Mouse (Mus musculus) kidney, adult 10 weeks (tissue): Measurements from ENCODE around the gene Adgrl1. TPM values are rescaled to one million over a fixed set of nuclear protein-coding genes. Genes with fewer than 3 reads are reported as not detected.

Experiments
- polyA plus RNA-seq: library from polyadenylated mRNA; stranded (reverse); fragments of 350-450 nt; fragmentation: Illumina TruSeq; extraction: RNeasy Lipid Tissue Mini Kit (QIAGEN cat#74804); gene quantifications from one replicate; pipeline ENCODE4 v1.2.3, GENCODE M21; 2014; ENCODE audit warnings: low read depth, low replicate concordance

Adgrl1 gene
- 1.1 TPM for polyA plus RNA-seq

DNA sequence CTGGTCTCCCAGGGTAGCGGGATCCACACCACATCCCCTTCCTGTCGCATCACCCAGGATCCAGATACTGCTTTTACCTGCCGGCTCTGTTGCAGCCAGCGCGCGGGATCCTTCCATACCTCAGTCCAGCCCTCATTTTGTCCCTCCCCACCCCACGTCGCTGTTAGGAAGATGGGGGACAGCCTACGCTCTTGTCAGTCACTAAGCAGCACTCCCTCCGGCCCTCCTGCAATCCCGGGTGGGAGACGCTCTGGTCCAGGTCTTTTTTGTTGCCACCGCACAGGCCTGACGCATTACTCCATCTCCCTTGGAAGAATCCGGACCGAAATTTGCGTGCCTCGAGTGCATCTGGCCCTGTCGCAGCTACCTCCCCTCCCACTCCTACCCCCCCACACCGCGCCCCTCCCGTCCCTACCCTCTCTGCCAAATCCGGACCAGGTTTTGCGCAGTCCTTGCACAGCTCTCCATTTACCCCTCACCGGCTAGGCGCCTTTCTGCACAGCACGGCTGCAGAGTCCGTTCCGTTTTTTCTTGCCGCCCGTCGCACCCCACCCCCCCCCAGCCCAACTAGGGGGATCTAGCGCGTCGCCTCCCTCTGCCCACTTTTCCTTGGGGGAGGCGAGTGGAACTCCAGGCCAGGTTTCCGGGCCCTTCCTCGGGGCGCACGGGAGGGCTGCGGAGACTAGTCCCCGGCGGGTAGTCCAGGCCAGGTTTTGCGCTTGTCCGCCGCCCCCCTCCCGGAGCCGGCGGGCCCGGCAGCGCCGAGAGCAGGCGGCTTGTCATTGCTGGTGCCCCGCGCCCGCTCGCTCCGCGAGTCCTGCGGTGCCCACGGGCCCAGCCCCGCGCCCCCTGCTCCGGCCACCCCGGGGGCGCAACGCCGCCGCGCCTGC is at the start of gene Adgrl1:
TSS of gene Adgrl1 (plus strand) at position 743 of the 890 bp plus-strand sequence.

GRCm38 (mm10) chr8:83955106-83955957 is 55.4 kb downstream of the Adgrl1 start, which contains the start of the genes Gm10644 and Asf1b:
Gene Gm10644, minus strand, starts transcription at chr8:83955205.
Gene Asf1b, plus strand, starts transcription at chr8:83955507.

DNA sequence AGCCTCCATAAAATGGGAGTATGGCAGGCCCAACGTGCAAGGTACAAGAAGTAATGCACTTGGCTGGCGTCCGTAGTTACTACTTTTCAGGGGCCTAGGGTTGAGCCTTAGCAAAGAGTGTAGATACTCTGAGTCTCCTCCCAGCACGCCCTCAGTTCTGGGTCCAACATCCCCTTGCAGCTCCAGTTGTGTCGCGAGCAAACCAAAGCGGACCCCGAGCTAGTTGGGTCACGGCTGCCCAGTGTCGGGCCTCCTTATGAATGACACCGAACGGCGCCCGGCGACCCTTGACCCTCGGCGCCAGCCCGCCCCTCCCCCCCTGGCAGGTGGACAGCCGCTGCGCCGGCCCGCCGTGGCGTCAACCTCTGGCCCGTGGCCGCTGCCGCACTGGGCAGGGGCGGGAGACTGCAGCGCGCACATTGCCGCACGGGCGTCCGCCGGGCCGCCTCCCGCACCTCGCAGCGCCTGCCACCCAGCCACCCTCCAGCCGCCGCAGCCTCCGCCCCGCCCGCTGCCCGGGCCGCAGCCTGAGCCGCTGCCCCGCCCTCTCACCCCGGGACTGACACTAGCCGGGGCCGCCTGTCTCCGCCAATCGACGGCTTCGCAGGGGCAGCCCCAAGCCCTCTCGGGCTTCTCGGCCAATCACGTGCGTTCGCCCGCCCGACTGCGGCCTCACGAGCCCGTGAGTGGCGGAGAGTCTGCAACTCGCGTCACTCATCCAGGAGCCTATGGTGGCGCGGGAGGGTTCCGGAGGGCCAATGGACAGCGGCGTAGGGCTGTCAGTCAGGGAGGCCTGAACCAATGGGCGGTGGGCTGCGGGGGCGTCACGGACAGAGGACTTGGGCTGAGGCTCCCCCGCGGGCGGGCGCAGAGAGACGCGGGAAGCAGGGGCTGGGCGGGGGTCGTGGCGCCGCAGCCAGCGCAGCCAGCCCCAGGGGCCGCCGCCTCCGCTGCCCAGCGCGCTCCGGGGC is 72.5 kb downstream of the Adgrl1 start, which contains the start of gene Prkaca:
TSS of gene Prkaca (plus strand) at position 844 of the 971 bp plus-strand sequence.

Other genes with a start within 250 kb of the Adgrl1 start
- gene Gipc1, start 247.4 kb upstream of the Adgrl1 start, polyA plus RNA-seq, result 0.49 TPM
- gene Ptger1, start 233.4 kb upstream of the Adgrl1 start, polyA plus RNA-seq, result 2.7 TPM
- 5.9 TPM for gene Pkn1, start 200.9 kb upstream of the Adgrl1 start, polyA plus RNA-seq
- gene Ddx39, start 184.9 kb upstream of the Adgrl1 start, polyA plus RNA-seq, result 5.4 TPM
- gene Adgre5, start 158.8 kb upstream of the Adgrl1 start, polyA plus RNA-seq, result 4.5 TPM
- gene Gm10644, start 55.1 kb downstream of the Adgrl1 start, polyA plus RNA-seq, result 0.36 TPM
- 0.65 TPM for gene Asf1b, start 55.4 kb downstream of the Adgrl1 start, polyA plus RNA-seq
- gene Prkaca, start 72.9 kb downstream of the Adgrl1 start, polyA plus RNA-seq, result 18.3 TPM
- gene Samd1, start 97.6 kb downstream of the Adgrl1 start, polyA plus RNA-seq, result 2.6 TPM
- gene 1700067K01Rik, start 101.4 kb downstream of the Adgrl1 start, polyA plus RNA-seq, result not detected
- gene 2210011C24Rik, start 112.1 kb downstream of the Adgrl1 start, polyA plus RNA-seq, result 17.9 TPM
- gene Palm3, start 121.4 kb downstream of the Adgrl1 start, polyA plus RNA-seq, result 8.4 TPM
- gene Il27ra, start 142.5 kb downstream of the Adgrl1 start, polyA plus RNA-seq, result not detected
- gene Rln3, start 144.9 kb downstream of the Adgrl1 start, polyA plus RNA-seq, result not detected
- 3.2 TPM for gene Gm10643, start 165.0 kb downstream of the Adgrl1 start, polyA plus RNA-seq
- 0.89 TPM for gene Rfx1, start 166.7 kb downstream of the Adgrl1 start, polyA plus RNA-seq
- 1.6 TPM for gene Dcaf15, start 204.7 kb downstream of the Adgrl1 start, polyA plus RNA-seq
- gene Podnl1, start 225.9 kb downstream of the Adgrl1 start, polyA plus RNA-seq, result not detected
- gene Cc2d1a, start 247.8 kb downstream of the Adgrl1 start, polyA plus RNA-seq, result 0.24 TPM
- gene 4930432K21Rik, start 247.9 kb downstream of the Adgrl1 start, polyA plus RNA-seq, result not detected